Mouse (Mus musculus) E14TG2a.4 (cell line): ENCODE data around the gene Slc17a3.

Experiments used
- CTCF ChIP-seq: conservative IDR thresholded peaks from 2 replicates; pipeline ENCODE4 v1.5.1; 2014; ENCODE audit warnings: low read length
- NANOG ChIP-seq: IDR thresholded peaks from 2 replicates; pipeline ENCODE4 v1.6.1; 2014; ENCODE audit warnings: borderline replicate concordance, low read length, mixed read lengths
- POU5F1 ChIP-seq: IDR thresholded peaks from 2 replicates; pipeline ENCODE4 v1.6.1; 2014; ENCODE audit warnings: low read length, borderline replicate concordance

GRCm38 (mm10) chr13:23867405-23867804 lies 28.2 kb downstream of the Slc17a3 start, which contains the start of gene Slc17a1:
- TF ChIP-seq CTCF (no peak), NANOG (no peak), POU5F1 (no peak)
